Mouse (Mus musculus) liver, postnatal 0 days (tissue): ENCODE results near the gene Dnmt3b. TPM values are rescaled to one million over a fixed set of nuclear protein-coding genes. Genes with fewer than 3 reads are reported as not detected.

Source experiments
- ATAC-seq: fragments of 200-750 bp; cut with Nextera tagmentation; 2 replicates; pipeline ENCODE4 v1.8.0; 2017; ENCODE audit warnings: mild to moderate bottlenecking, moderate library complexity
- DNase-seq: peaks from one replicate; pipeline ENCODE4 v3.0.0-alpha.2; 2016
- H3K27ac ChIP-seq: fragments of 300-500 bp; sonication (generic); 2 replicates; pipeline ENCODE4 v1.5.1; 2014; ENCODE audit warnings: antibody characterized with exemption, moderate library complexity, mild to moderate bottlenecking, low read depth
- H3K27me3 ChIP-seq: fragments of 300-500 bp; sonication (generic); 2 replicates; pipeline ENCODE4 v1.6.1; 2014; ENCODE audit warnings: low read length, control low read depth, mixed read lengths; ENCODE audit not compliant: insufficient read depth
- H3K36me3 ChIP-seq: fragments of 300-500 bp; sonication (generic); replicated peaks from 2 replicates; pipeline ENCODE4 v1.6.1; 2014; ENCODE audit warnings: mild to moderate bottlenecking, control low read depth, low read length, moderate library complexity, mixed read lengths; ENCODE audit not compliant: insufficient read depth
- H3K4me1 ChIP-seq: fragments of 300-500 bp; sonication (generic); 2 replicates; pipeline ENCODE4 v1.6.1; 2014; ENCODE audit warnings: antibody characterized with exemption, mild to moderate bottlenecking, control low read depth; ENCODE audit not compliant: insufficient read depth
- H3K4me2 ChIP-seq: fragments of 300-500 bp; sonication (generic); 2 replicates; pipeline ENCODE4 v1.6.1; 2014; ENCODE audit warnings: low read depth, mild to moderate bottlenecking, low read length, moderate library complexity, mixed read lengths
- H3K4me3 ChIP-seq: fragments of 300-500 bp; sonication (generic); 2 replicates; pipeline ENCODE4 v1.5.1; 2014; ENCODE audit warnings: low read depth, low read length
- H3K9ac ChIP-seq: fragments of 300-500 bp; sonication (generic); replicated peaks from 2 replicates; pipeline ENCODE4 v1.6.1; 2014; ENCODE audit warnings: mild to moderate bottlenecking, moderate library complexity
- H3K9me3 ChIP-seq: fragments of 300-500 bp; sonication (generic); 2 replicates; pipeline ENCODE4 v1.6.1; 2016; ENCODE audit warnings: mild to moderate bottlenecking, control low read depth, low read length, mixed read lengths
- CTCF ChIP-seq: sonication (generic); IDR thresholded peaks from 2 replicates; pipeline ENCODE4 v1.5.1; 2016; ENCODE audit warnings: antibody characterized with exemption, low read depth
- EP300 ChIP-seq: IDR thresholded peaks from 2 replicates; pipeline ENCODE4 v1.6.1; 2016; ENCODE audit warnings: antibody characterized with exemption, low read depth, mild to moderate bottlenecking
- WGBS: fragments of 180-500 bp; shearing (Covaris S2); extraction: QIAGEN DNeasy Blood & Tissue Kit; methylation state at CpG from one replicate; pipeline ENCODE4 v1.1.7; 2014; ENCODE audit not compliant: insufficient replicate concordance; 5-methylcytosine and 5-hydroxymethylcytosine counted together
- polyA plus RNA-seq: library from polyadenylated mRNA; unstranded; fragments of >200 nt; fragmentation: Nextera tagmentation; extraction: Ambion mirVana; gene quantifications from 2 replicates; pipeline ENCODE4 v1.2.1, GENCODE M21; 2015

Dnmt3b gene
- polyA plus RNA-seq, 1 experiment from 2014 or later: 5.3 TPM

GRCm38 (mm10) chr2:153607870-153608515 is 41.3 kb upstream of the Dnmt3b start:
- DNase-seq (peak; percentile 71), ATAC-seq (peak; percentile 82)
- Histone ChIP-seq H3K27me3 (no peaks in the 10 kb centered on the region), H3K4me1 (peaks cover 37% of the 10 kb centered on the region), H3K27ac (peak overlapping the region; percentile 70), H3K9me3 (no peaks in the 10 kb centered on the region), H3K36me3 (no peaks in the 10 kb centered on the region), H3K4me2 (peak overlapping the region; percentile 36), H3K9ac (peak overlapping the region; percentile 17), H3K4me3 (no peak overlapping the region)
- peak; percentile 62 for TF ChIP-seq EP300
- TF ChIP-seq CTCF: no peak
- 38% methylated on average over 13 of the region's 13 CpGs for WGBS

GRCm38 (mm10) chr2:153609058-153609457 is 40.2 kb upstream of the Dnmt3b start:
- TF ChIP-seq EP300: no peak
- no peak overlapping the region for H3K4me3 ChIP-seq
- peak overlapping the region; percentile 70; the same call in 1 of the 2 replicates for H3K27ac ChIP-seq
- no peaks in the 10 kb centered on the region for H3K27me3 ChIP-seq
- no peak overlapping the region for H3K9ac ChIP-seq
- H3K4me1 ChIP-seq: peaks cover 37% of the 10 kb centered on the region
- ATAC-seq (no peak), DNase-seq (no peak)
- 63% methylated on average over 8 of the region's 8 CpGs for WGBS
- H3K36me3 ChIP-seq: no peaks in the 10 kb centered on the region
- H3K9me3 ChIP-seq: no peaks in the 10 kb centered on the region
- H3K4me2 ChIP-seq: no peak overlapping the region

DNA sequence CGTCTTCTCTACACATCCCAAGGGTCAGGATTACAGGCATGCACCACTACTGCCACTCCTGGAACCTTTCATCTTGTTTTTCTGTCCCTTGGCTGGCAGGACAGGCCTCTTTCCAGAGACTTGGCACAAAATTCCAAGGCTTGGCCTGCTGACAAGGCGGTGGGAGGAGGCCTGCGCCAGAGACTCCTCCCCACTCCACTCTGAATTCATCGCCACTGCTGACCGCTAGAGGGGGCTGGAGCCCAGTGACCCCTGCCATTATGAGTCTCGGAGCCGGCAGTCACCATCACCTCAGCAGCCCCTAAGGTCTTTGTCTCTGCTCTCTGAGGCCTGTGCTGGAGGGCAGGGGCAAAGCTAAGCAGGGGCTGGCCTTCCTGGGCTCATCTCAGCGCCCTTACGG is 39.7 kb upstream of the Dnmt3b start:
- Histone ChIP-seq H3K4me3 (no peak overlapping the region), H3K27me3 (no peaks in the 10 kb centered on the region), H3K9ac (no peak overlapping the region), H3K27ac (peak overlapping the region; percentile 70; the same call in 1 of the 2 replicates), H3K9me3 (no peaks in the 10 kb centered on the region), H3K4me1 (peaks cover 37% of the 10 kb centered on the region), H3K36me3 (no peaks in the 10 kb centered on the region), H3K4me2 (0 out of 2 replicates have a peak overlapping the region, but pooled peaks have one; percentile 4)
- peak; percentile 98 for TF ChIP-seq CTCF
- no peak for TF ChIP-seq EP300
- 8% methylated on average over 9 of the region's 9 CpGs for WGBS
- ATAC-seq: peak; percentile 64
- peak; percentile 90 for DNase-seq

DNA sequence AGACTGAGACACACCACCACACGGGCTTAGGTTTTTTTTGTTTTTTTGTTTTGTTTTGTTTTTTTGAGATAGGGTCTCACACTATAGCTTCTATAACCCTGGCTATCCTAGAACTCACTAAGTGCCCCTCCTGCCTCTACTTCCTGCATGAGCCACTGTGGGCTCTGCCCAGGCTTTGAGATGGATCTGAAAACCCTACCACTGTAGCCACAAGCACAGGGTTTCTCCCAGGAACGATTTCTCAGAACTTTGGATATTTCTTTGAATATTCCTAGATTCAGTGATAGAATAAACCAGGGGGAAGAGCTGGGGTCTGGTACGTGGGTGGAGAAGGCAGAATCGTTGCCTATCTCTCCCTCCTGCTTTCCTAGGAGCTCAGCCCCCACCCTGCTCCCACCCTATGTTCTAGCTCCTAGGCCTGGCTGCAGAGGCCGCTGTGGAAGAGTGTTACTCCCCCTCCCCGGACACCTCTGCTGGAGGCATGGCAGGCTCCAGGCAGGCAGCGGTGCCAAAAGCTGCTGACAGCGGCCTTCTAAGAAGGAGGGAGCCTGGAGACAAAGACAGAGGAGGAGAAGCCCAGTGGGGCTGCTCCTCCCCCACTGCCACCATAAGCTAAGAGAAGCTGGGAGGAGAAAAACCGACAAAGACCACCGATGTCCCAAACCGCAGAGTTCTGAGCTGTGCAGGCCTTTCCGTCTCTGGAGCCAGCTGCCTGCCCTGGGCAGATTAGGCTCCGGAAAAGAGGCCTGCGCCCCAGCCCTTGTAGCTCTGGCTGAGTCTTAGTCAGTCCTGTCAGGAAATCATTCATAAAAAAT is 38.6 kb upstream of the Dnmt3b start:
- Histone ChIP-seq H3K36me3 (no peaks in the 10 kb centered on the region), H3K27ac (peak overlapping the region; percentile 79), H3K4me2 (no peak overlapping the region), H3K4me1 (peaks cover 37% of the 10 kb centered on the region), H3K9me3 (no peaks in the 10 kb centered on the region), H3K9ac (0 out of 2 replicates have a peak overlapping the region, but pooled peaks have one; percentile 2), H3K27me3 (no peaks in the 10 kb centered on the region), H3K4me3 (no peak overlapping the region)
- DNase-seq: peak; percentile 52
- TF ChIP-seq CTCF (no peak), EP300 (peak; percentile 72)
- 23% methylated on average over 14 of the region's 14 CpGs for WGBS
- ATAC-seq: peak; percentile 63

- DNase-seq (no peak), ATAC-seq (no peak)
- peak overlapping the region; percentile 79 for H3K27ac ChIP-seq
- H3K4me2 ChIP-seq: no peak overlapping the region
- H3K9ac ChIP-seq: no peak overlapping the region
- H3K36me3 ChIP-seq: no peaks in the 10 kb centered on the region
- no peaks in the 10 kb centered on the region for H3K9me3 ChIP-seq
- H3K27me3 ChIP-seq: no peaks in the 10 kb centered on the region
- no peak overlapping the region for H3K4me3 ChIP-seq
- 40% methylated on average over 7 of the region's 7 CpGs for WGBS
- peaks cover 37% of the 10 kb centered on the region for H3K4me1 ChIP-seq
- TF ChIP-seq EP300: no peak
- TF ChIP-seq CTCF: no peak
These were observed 38.0 kb upstream of the Dnmt3b start for GRCm38 (mm10) chr2:153611241-153611630.

DNA sequence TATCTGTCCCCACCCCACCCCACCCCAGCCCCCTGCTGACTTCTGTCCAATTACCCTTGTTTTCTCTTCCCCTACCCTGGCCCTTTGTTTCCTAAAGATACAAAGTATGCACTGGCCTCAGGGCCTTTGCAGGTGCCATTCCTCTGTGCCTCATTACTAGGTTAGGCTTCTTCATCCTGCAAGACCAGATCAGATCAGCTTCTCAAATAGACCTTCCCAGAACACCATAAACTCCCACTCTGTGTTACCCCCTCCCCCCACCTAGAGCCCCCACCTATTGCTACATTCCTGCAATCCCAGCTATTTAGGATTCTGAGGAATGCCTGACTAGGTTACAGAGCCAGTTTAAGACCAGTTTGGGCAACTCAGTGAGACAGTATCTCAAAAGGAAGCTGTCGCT is 37.5 kb upstream of the Dnmt3b start:
- 0 out of 2 replicates have a peak, but pooled peaks cover 2% of the 10 kb centered on the region for H3K36me3 ChIP-seq
- DNase-seq: no peak
- H3K27me3 ChIP-seq: no peaks in the 10 kb centered on the region
- peaks cover 37% of the 10 kb centered on the region for H3K4me1 ChIP-seq
- TF ChIP-seq EP300 (no peak), CTCF (no peak)
- no peak overlapping the region for H3K4me3 ChIP-seq
- ATAC-seq: no peak
- H3K4me2 ChIP-seq: no peak overlapping the region
- H3K9me3 ChIP-seq: no peaks in the 10 kb centered on the region
- H3K27ac ChIP-seq: no peak overlapping the region
- 87% methylated on average over 1 of the region's 1 CpGs for WGBS
- no peak overlapping the region for H3K9ac ChIP-seq
